Mouse (Mus musculus): Measurements from ENCODE around the gene Dync1li2. TPM values are rescaled to one million over a fixed set of nuclear protein-coding genes. Genes with fewer than 3 reads are reported as not detected.

The Dync1li2 gene
- polyA plus RNA-seq, 1 experiment, result 28.5 TPM

DNA sequence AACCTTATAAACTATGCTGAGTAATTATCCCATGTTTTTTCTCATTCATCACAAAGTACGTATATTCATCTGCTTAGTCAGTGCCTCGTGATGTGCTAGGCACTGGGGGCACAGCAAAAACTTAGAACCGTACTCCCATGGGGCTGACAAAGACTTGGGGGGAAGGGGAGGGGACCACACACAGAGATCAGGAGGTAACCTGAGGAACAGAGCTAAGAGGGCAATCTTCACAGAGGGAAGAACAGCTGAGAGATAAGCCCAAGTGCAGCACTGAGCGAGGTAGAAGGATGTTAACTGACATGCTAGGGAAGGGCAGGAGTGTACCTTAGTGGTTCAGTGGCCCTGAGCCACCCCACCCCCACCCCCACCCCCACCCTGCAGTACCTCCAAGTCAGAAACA is 56.2 kb downstream of the Dync1li2 start:
- Histone ChIP-seq H3K4me3 (replicated peaks; ENCODE audit: control insufficient read depth, low read depth, low read length) (no peak overlapping the region), H3K4me1 (ENCODE audit: control insufficient read depth, insufficient read depth, low read length) (peaks cover 2% of the 10 kb centered on the region; the same call in 1 of the 2 replicates), H3K27ac (ENCODE audit: control insufficient read depth, insufficient read depth, low read depth, low read length, poor library complexity) (no peak overlapping the region)
- 68% methylated on average over 4 of the region's 4 CpGs for WGBS
- TF ChIP-seq POLR2A (IDR thresholded peaks at IDR 0.05; ENCODE audit: borderline replicate concordance, control insufficient read depth, low read depth, low read length) (no peak), CTCF (IDR thresholded peaks at IDR 0.05; ENCODE audit: control insufficient read depth, insufficient read depth, low read length) (no peak)

GRCm38 (mm10) chr8:104383977-104384376 is 58.9 kb downstream of the Dync1li2 start:
- TF ChIP-seq CTCF (IDR thresholded peaks at IDR 0.05; ENCODE audit: control insufficient read depth, insufficient read depth, low read length) (no peak), POLR2A (IDR thresholded peaks at IDR 0.05; ENCODE audit: borderline replicate concordance, control insufficient read depth, low read depth, low read length) (no peak)
- peaks cover 2% of the 10 kb centered on the region; the same call in 1 of the 2 replicates for H3K4me1 ChIP-seq (ENCODE audit: control insufficient read depth, insufficient read depth, low read length)
- H3K27ac ChIP-seq (ENCODE audit: control insufficient read depth, insufficient read depth, low read depth, low read length, poor library complexity), result no peak overlapping the region
- no peak overlapping the region for H3K4me3 ChIP-seq (replicated peaks; ENCODE audit: control insufficient read depth, low read depth, low read length)
- 17% methylated on average over 3 of the region's 3 CpGs for WGBS

GRCm38 (mm10) chr8:104383296-104383695 is 59.6 kb downstream of the Dync1li2 start:
- peaks cover 2% of the 10 kb centered on the region; the same call in 1 of the 2 replicates for H3K4me1 ChIP-seq (ENCODE audit: control insufficient read depth, insufficient read depth, low read length)
- H3K4me3 ChIP-seq (replicated peaks; ENCODE audit: control insufficient read depth, low read depth, low read length), result no peak overlapping the region
- TF ChIP-seq POLR2A (IDR thresholded peaks at IDR 0.05; ENCODE audit: borderline replicate concordance, control insufficient read depth, low read depth, low read length) (no peak), CTCF (IDR thresholded peaks at IDR 0.05; ENCODE audit: control insufficient read depth, insufficient read depth, low read length) (no peak)
- H3K27ac ChIP-seq (ENCODE audit: control insufficient read depth, insufficient read depth, low read depth, low read length, poor library complexity), result no peak overlapping the region
- WGBS, result 43% methylated on average over 2 of the region's 2 CpGs

DNA sequence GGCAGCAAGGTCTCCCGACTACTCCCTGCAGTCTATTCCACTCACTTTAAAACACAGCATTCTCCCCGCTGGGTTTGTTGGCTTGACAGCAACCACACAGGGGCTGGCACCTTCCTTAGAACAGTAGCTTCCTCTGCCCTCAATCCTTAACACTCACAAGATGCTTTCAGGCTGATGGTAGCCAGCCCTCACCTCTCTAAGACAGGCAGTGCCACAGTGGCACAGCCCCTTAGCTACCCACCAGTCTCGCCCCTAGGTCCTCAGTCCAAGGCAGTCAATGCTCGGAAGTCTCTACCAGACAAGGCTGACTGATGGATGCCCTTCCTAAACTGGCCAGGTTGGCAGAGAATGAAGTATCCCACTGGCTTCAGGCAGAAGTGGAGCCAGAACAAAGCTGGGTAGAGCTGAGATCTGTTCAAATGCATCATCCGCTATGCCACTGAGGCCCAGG is 61.9 kb downstream of the Dync1li2 start:
- Histone ChIP-seq H3K4me1 (ENCODE audit: control insufficient read depth, insufficient read depth, low read length) (peaks cover 2% of the 10 kb centered on the region; the same call in 1 of the 2 replicates), H3K4me3 (replicated peaks; ENCODE audit: control insufficient read depth, low read depth, low read length) (no peak overlapping the region), H3K27ac (ENCODE audit: control insufficient read depth, insufficient read depth, low read depth, low read length, poor library complexity) (no peak overlapping the region)
- TF ChIP-seq POLR2A (IDR thresholded peaks at IDR 0.05; ENCODE audit: borderline replicate concordance, control insufficient read depth, low read depth, low read length) (no peak), CTCF (IDR thresholded peaks at IDR 0.05; ENCODE audit: control insufficient read depth, insufficient read depth, low read length) (no peak)
- WGBS, result 81% methylated on average over 5 of the region's 5 CpGs

DNA sequence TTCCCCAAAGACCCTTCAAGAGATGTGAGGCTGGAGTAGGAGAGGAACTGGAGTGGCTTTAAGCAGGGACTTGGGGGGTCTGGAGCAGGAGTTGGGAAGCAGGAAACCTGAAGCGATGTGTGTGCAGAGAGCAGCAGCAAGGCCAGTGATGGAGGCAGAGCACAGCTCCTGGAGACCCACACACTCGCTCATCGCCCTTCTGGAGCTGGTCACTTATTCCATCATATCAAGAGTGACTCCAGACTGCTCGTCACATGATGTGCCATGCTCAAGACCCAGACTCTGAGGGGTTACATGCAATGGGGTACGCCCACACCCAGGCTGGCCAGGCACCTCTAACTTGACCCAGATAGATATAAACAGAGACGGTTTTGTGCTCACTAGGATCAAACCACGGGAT is 62.6 kb downstream of the Dync1li2 start:
- H3K4me1 ChIP-seq (ENCODE audit: control insufficient read depth, insufficient read depth, low read length), result peaks cover 2% of the 10 kb centered on the region; the same call in 1 of the 2 replicates
- 83% methylated on average over 7 of the region's 7 CpGs for WGBS
- TF ChIP-seq CTCF (IDR thresholded peaks at IDR 0.05; ENCODE audit: control insufficient read depth, insufficient read depth, low read length) (no peak), POLR2A (IDR thresholded peaks at IDR 0.05; ENCODE audit: borderline replicate concordance, control insufficient read depth, low read depth, low read length) (no peak)
- no peak overlapping the region for H3K27ac ChIP-seq (ENCODE audit: control insufficient read depth, insufficient read depth, low read depth, low read length, poor library complexity)
- no peak overlapping the region for H3K4me3 ChIP-seq (replicated peaks; ENCODE audit: control insufficient read depth, low read depth, low read length)

DNA sequence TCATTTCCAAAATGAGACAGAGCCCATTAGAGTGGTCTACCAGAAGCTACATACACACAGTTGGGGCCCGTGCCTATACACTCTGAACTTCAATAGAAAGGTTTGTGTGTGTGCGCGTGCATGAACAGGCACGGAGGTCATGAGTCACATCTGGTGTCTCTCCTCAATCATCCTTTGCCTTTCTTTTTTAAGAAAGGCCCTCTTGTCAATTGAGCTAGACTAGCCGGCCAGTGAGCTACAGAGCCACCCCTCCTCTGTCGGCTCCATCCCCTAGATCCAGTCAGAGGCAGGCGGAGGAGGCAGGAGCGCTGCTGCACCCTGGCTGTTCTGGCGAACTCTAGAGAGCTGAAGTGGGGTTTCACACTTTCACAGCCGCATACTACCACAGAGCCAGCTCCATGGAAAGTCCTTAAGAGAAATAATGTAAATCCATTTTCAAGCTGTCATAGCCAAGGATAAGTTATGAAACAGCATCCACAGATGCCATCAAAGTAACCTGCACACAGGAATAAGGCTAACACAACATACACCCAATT is 63.5 kb downstream of the Dync1li2 start:
- Histone ChIP-seq H3K4me1 (ENCODE audit: control insufficient read depth, insufficient read depth, low read length) (peaks cover 2% of the 10 kb centered on the region; the same call in 1 of the 2 replicates), H3K4me3 (replicated peaks; ENCODE audit: control insufficient read depth, low read depth, low read length) (no peak overlapping the region), H3K27ac (ENCODE audit: control insufficient read depth, insufficient read depth, low read depth, low read length, poor library complexity) (no peak overlapping the region)
- TF ChIP-seq POLR2A (IDR thresholded peaks at IDR 0.05; ENCODE audit: borderline replicate concordance, control insufficient read depth, low read depth, low read length), result no peak
- no peak for TF ChIP-seq CTCF (IDR thresholded peaks at IDR 0.05; ENCODE audit: control insufficient read depth, insufficient read depth, low read length)
- 88% methylated on average over 10 of the region's 10 CpGs for WGBS

DNA sequence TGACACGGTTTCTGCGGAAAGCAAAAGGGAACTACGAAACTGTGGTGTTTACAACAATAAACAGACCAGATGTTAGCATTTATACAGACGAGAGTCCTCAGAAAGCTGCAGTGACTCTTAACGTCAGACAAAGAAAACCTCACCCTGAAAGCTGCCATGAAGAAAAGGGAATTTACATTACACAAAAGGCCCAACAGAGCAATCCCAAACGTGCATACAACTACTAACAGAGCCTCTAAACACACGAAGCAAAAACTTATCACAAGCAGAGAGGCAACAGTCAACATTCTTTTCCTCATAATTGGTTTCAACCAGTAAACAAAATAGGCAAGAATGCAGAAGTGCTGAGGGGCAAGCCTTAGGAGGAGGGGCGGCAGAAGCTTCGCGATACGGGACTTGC is 66.2 kb downstream of the Dync1li2 start:
- H3K4me3 ChIP-seq (replicated peaks; ENCODE audit: control insufficient read depth, low read depth, low read length), result no peak overlapping the region
- no peaks in the 10 kb centered on the region for H3K4me1 ChIP-seq (ENCODE audit: control insufficient read depth, insufficient read depth, low read length)
- WGBS, result 77% methylated on average over 11 of the region's 11 CpGs
- TF ChIP-seq POLR2A (IDR thresholded peaks at IDR 0.05; ENCODE audit: borderline replicate concordance, control insufficient read depth, low read depth, low read length), result no peak
- no peak overlapping the region for H3K27ac ChIP-seq (ENCODE audit: control insufficient read depth, insufficient read depth, low read depth, low read length, poor library complexity)

DNA sequence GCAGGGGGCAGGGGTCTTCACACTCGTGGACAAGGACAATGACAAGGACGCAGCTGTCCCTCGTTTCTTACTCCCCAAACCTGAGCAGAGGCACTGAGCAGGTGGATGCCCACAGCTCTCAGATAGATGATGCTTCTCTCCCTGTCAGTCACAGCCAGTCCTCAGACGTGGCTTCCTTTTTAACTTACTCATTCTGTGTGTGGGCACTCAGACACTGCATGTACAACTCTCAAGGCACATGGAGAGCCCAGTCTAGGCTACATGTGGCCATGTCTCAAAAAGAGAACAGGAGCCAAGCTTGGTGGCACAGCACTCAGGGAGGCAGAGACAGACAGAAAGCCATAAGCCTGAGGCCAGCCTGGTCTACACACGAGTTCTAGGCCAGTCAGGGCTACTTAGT is 66.9 kb downstream of the Dync1li2 start:
- Histone ChIP-seq H3K4me1 (ENCODE audit: control insufficient read depth, insufficient read depth, low read length) (no peaks in the 10 kb centered on the region), H3K27ac (ENCODE audit: control insufficient read depth, insufficient read depth, low read depth, low read length, poor library complexity) (no peak overlapping the region), H3K4me3 (replicated peaks; ENCODE audit: control insufficient read depth, low read depth, low read length) (no peak overlapping the region)
- WGBS, result 65% methylated on average over 5 of the region's 5 CpGs
- TF ChIP-seq POLR2A (IDR thresholded peaks at IDR 0.05; ENCODE audit: borderline replicate concordance, control insufficient read depth, low read depth, low read length) (no peak), CTCF (IDR thresholded peaks at IDR 0.05; ENCODE audit: control insufficient read depth, insufficient read depth, low read length) (no peak)
